Mouse (Mus musculus): ENCODE data around the gene Gse1. TPM values are rescaled to one million over a fixed set of nuclear protein-coding genes. Genes with fewer than 3 reads are reported as not detected.
A peak's percentile ranks its signal among the peaks of the same experiment; 100 is the strongest.
"Not testable (repeated sequence)": the region's sequence is repeated elsewhere in the genome, so short reads cannot be mapped to it uniquely, and the experiment has no call there.

Gse1 gene
- polyA plus RNA-seq, 3 experiments from 2014 or later: 2.0 to 4.0 (median 3.2) TPM

DNA sequence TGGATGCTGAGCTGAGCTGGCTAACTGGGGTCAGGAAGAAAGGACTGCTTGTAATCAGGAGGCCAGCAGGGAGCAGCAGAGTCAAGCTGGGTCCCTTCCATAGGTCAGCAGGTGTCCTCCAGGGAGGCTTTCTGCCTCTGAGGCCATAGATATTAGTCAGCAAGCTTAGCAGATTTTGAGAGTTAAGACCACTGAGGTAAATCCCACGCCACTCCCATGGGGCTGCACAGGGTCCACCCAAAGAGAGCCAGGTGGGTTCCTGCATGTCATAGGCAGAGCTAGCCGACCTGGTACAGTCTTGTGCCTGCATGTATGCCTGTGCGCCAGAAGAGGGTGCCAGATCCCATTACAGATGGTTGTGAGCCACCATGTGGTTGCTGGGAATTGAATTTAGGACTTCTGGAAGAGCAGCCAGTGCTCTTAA lies 98.9 kb downstream of the Gse1 start:
- no peak for ATAC-seq

DNA sequence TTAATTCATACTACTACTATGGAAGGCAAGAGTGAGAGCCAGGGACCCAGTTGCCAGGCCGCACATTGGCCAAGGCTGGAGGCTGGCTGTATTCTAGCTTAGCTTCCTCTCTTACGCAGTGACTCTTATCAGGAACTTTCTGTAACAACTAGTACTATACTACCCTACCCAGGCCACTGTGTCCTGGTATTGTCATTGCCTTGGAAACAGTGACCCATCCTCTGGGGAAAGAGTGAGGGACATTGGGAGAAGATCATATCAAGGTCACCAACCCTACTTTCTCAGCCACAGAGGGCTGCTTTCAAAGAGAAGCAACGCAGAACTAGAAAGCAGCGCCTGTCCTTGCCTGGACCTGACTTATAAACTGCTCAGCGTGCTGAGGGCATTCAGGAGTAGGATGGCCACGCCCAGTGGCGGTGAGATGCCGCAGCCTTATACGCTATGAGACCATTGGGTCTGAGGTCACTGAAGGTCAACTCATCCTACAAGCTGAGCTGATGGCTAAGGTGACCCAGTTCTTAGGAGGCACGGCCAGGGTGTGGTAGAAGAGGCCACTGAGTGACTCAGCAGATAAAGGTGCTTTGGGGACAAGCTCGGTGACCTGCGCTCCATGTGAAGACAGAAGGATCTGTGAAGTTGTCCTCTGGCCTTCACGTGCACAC lies 100.2 kb downstream of the Gse1 start:
- no peak for ATAC-seq

DNA sequence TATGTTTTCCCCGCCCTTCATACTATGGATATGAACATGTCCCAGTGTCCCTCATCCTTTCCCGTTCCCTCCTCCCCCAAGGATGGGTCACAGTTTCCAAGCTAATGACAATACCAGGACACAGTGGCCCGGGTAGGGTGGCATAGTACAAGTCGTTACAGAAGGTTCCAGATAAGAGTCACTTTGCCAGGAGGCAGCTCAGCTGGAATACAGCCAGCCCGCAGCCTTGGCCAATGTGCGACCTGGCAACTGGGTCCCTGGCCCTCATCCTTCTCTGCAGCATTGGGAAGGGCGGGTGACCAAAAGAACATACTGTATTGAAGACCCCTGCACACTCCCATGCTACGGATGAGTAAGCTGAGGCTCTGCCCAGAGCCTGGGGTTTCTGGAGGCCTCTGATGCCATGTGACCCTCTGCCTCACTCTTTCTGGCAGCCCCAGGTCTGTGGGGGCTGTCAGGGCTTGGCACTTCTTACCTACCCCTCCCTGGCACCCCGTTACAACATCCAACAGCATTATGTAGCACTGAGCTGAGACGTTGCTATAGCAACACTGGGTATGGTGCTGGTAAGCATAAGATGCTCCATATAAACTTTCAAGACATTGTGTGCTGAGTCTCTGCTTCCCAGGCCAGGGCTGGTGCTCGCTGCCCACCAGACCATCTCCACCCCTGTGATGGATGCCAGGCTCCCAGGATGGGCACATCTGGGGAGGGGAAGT lies 100.9 kb downstream of the Gse1 start:
- ATAC-seq: no peak

DNA sequence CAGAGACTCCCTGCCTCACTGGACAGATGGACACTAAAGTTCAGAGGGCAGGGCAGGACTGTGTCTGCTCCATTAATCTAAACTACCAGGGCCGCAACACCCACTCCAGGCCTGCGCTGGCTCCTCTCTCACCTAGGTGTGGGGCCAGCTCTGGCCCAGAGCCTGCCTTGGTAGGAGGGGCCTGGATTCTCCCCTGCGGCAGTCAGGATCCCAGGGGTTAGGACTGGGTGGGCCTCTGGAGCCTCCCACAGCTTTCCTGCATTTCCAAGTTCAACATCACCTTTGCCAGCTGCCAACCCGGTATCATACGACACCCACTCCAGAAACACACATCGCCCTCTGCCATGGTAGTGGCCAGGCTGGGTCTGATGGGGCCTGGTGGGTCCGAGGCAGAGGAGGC lies 102.8 kb downstream of the Gse1 start:
- ATAC-seq: no peak

DNA sequence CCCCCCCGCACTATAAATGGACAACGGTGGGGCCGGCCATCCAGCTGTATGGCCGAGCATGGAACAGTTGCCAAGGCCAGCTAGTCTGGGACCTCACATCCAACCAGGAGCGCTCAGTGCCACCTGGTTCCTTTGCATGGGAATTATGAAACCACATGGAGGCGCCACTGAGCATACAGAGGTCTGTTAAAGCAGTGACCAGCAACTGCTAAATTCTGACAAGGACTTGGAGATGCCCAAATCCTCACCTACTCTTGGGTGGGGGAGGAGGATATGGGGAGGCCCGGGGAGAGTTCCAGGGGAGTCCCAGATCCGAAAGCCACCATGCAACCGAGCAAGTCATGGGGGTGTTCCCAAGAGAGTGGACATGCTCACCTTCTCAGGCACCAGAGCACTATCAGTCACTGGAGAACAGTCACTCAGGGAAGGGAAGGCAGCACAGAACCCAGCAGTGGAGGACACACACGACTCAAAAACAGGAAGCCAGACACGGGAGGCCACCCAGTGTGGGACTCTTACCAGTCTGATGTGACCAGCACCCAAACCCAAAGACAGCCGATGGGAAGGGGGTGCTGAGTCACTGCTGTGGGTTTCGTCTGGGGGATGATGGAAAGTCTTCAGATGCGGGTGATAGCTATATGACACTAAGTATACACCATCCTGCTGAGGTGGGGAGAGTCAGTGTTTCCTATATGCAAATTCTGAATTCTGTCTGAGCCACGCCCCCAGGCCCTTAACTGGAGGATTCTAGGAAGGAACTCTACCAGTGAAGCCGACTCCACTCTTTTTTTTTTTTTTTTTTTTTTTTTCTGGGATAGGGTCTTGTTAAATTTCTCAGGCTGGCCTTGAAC lies 104.3 kb downstream of the Gse1 start:
- peak; percentile 86 for ATAC-seq

DNA sequence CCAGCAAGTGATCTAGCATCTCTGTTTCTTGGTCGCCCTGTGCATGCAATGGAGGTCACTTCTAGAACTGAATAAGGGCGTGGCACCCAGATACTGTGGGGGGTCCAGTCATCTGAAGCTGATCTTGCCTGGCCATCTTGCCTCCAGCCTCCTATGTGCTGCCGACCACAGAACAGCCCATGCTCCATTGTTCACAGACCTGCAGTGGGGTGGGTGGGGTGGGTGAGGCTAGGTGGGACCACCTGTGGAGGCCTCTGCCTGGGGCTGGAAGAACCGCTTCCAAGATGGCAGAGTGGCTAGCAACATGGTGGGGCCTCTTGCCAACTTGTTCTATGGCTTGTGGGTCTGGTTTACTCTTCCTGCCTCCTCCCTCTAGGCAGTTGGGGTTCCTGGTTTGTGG lies 105.4 kb downstream of the Gse1 start:
- ATAC-seq: no peak

DNA sequence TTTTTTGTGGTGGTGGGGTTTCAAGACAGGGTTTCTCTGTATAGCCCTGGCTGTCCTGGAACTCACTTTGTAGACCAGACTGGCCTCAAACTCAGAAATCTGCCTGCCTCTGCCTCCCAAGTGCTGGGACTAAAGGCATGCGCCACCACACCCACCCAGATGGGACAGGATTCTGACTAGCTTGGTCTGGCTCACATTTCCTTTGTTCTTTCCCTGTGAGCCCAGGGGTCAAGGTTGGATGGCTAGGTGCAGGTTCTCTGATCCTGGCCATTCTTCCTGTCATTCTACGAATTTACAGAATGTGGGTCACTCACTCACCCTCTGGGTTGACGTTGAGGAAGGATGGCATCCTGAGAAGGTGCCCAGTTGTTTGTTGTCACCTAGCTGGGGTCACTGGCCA lies 106.0 kb downstream of the Gse1 start:
- not testable (repeated sequence) for ATAC-seq

DNA sequence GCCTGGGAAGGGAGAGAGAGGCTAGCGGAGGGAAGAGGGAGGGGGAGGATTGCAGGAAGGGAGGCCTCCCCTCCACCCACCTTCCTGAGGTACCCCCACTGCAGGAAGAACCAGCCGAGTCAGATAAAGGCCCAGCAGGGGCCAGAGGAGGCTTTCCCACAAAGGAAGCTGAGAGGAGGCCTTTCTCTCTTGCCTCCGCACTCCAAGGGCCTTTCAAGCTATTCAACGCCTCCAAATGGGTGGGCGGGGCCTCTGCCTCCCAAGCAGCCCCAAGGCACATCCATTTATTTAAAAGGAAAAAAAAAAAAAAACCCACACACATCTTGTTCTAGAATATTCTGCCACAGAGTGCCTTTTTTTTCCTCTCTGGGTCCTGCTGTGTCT lies 106.6 kb downstream of the Gse1 start:
- ATAC-seq: no peak

DNA sequence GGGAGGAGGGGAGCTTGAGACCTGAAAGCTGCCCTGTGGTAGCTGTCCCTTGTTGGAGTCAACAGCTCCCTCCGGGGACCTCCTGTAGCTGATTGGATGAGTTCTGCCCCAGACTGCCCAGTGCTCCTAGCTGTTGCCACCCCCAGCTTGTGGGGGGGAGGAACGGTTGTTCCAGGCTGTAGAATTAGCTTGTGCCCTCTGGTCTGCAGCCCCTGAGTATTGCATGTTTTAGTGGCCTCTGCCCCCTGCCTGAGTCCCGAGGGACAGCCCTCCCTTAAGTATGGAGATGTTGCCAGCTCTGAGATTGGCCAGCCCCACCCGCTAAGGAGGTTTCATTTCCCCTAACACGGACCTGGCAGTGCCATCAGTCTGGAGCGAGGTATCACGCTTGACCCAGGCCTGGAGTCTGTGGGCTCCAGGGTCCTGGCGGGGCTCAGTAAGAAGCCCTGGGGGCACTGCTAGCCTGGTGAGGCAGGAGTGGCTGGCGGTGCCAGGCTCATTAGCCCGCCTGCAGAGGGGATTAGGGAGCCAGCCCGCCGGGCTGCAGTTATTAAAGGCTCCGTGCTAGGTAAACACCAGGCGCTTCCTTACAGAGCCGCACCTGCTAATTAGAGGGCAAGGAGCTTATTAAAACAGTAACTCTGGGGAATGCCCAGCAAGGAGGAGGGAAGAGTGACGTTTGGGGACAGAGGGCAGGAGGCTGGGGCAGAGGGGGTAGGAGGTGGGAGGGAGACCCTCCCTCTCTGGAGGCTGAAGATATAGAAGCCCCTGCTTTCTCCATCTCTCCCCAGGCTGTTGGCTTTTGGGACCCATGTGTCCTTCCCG lies 107.2 kb downstream of the Gse1 start:
- ATAC-seq: no peak

DNA sequence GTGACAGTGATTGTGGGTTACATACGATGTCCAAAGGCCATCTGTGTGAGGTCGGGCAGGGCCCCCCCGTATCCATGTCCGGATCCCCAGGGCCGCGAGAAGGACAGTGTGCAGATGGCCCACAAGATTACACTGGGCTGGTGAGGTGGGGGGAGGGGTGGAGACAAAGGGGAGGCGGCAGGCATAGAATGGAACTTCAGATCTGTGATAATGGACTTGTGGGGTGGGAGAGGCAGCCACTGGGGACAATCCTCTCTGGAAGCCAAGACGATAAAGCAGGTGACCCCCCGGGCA lies 107.8 kb downstream of the Gse1 start:
- no peak for ATAC-seq

DNA sequence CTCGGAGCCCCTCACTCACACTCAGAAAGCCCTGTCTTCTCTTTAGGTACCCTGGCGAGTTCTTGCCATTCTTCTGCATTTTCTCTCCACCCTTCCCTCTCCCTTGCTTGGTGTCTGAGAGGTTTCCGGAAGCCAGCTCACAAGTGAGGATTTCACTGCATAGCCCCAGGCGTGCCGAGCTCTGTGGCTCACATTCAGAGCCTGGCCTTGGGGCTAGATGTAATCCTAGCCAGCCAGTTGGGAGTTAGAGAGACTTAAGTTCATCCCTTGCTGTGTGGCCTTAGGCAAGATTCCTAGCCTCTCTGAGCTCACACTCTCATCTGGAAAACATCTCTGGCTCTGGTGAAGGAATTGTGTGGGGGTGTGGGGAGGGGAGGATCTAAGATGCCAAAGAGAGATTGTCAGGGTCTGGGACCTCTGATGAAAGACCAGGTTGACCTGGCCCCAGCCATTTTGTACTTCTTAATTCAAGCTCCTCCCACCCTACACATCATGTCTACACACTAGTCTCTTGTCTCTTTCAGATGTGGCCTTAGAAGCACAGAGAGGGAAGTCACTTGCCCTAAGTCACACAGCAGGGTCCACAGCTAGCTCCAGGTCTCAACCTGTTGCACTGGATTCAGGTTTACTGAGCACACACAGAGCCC lies 108.8 kb downstream of the Gse1 start:
- no peak for ATAC-seq

DNA sequence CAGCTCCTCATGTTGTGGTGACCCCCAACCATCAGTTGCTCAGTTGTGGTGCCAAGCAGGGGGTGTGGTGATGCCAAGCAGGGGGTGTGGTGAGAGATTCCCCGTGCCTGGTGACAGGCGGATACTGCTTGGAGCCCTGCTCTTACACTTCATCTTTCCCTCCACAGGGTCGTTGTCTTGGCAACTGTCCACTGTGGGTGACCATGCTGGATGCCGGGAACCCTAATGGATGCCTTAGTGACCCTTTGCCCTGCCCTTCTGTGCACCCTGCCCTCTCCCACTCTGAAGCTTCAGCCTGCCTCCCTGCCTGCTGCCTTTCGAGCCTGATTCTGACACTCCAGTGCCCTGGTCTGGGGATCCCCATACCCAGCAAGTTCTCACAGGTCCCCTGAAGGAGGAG lies 109.4 kb downstream of the Gse1 start:
- ATAC-seq: no peak

DNA sequence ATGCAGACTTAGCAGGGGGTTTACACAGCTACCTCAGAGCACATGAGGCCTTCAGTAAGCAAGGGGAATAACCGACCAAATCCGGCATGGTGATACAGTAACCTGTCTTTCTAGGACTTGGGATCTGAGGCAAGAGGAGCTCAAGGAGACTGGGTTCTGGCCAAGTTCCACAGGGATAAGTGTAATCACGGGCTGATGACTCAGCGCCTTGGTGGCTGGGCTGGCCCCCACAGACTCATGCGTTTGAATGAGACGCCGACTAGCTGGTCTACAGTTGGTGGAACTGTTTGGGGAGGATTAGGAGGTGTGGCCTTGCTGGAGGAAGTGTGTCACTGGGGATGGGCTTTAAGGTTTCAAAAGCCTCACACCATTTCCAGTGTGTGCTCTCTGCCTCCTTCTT lies 110.4 kb downstream of the Gse1 start:
- no peak for ATAC-seq

DNA sequence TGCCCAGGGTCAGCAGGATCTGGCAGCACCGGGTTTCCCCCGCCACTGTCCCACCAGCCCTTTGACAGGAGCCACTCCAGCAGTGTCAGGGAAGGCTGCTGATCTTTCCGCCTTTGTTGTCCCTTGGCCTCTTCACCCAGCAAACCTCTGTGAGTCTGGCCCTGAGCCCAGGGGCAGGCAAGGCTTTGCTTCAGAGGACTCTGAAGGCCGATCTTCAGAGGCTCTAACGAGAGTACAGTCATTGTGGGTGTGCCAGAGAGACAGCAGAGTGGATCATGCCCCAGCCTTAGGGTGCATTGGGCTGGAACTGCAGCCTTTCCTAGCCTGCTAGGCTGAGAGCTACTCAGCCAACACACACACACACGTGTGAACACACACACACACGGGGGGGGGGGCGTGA lies 111.5 kb downstream of the Gse1 start:
- ATAC-seq: no peak

DNA sequence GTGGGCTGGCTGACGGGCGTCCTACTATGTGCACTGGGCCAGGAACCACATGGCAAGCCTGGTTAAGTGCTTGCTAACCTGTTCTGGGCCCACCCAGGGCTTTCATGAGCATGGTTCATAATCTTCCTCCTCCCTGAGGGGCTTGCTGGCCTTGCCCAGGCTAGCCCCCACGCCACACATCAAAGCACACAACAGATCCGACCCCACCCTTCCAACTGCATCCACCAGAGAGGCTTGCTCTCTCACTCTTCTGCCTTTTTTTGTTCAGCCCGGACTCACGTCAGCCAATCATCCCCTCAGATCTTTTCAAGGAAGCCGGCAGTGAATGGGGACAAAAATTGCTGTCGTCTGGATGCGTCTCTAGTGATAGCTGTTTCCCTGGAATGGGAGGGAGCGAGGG lies 112.9 kb downstream of the Gse1 start:
- ATAC-seq: no peak

DNA sequence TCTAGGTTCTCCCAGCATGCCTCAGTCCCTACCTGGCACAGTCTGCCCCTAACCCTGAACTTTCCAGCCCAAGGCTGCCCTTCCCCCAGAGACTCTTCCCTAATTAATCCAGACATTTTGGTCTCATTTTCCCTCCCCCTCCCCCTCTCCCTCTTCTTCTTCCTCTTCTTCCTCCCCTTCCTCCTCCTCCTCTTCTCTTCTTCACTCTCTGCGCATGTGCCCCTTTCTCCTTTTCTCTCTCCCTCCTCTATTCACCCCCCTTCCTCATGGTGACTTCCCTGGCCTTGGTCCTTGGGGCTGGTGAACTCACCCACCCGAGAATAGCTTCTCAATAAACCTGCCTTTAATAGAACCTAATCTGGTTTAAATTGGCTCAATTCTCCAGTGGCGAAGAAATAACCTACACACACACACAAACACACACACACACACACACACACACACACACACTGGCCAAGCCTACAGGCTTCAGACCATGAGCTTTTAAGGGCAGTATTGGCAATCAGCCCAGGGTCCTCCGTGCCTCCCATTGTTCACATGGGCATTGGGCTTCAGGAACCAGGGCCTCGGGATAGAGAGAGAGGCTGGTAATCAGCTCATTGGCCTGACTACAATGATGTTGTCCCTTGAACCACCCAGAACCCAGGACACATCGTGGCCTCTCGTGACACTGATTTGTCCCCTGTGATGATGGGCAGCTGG lies 114.7 kb downstream of the Gse1 start:
- ATAC-seq: no peak

DNA sequence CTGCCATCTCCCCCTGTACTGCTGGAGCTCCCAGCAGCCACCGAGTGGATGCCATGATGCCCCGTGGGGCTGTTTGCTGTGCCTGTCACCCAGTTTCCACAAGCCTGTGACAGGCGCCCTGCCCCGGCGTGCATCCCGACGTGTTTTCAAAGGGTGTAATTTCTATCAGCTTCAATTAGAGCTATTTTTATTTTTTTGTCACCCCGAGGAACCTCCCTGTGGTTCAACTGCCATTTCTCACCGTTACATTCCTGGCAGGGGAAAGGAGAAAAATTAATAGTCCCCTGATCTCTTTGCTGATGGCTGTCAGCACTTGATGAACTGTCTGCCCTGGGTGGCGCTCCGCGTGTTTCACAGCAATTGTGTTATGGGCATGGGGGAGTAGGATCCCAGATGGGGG lies 115.3 kb downstream of the Gse1 start:
- ATAC-seq: no peak

DNA sequence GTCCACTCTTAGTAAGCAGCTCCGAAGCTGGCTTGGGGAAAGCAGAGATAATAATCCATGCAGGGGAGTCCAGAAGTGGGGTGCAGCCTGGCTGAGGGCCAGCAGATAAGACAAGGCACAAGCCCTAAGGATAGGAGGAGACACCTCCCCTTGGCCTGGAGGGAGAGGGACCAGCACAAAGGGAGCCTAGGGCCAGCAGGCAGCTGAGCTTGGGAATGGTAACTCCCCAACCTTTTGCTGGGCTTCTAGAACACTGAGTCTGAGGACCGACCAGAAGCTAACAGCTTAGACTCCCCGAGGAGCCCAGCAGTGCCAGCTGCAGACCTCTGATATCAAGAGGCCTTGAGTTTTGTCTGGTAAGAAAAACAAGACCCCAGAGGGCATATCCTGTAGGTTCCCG lies 115.9 kb downstream of the Gse1 start:
- no peak for ATAC-seq

DNA sequence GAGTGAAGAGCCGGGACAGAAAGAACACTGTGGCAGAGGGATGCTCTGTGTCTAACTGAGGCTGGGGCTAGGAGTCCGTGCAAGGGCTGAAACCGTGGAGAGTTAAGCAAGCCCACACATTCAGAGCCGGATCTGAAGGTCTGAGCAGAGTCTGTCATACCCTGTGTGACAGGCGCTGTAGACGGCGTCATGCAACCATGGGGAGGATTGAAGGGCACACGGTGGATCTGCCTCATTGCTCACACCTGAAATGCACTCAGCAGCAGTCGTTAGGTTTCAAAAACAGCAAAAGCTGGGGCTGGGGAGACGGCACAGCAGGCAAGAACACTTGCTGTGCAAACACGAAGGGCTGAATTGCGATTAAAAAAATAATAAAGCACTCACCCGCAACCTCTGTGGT lies 116.3 kb downstream of the Gse1 start:
- ATAC-seq: no peak

DNA sequence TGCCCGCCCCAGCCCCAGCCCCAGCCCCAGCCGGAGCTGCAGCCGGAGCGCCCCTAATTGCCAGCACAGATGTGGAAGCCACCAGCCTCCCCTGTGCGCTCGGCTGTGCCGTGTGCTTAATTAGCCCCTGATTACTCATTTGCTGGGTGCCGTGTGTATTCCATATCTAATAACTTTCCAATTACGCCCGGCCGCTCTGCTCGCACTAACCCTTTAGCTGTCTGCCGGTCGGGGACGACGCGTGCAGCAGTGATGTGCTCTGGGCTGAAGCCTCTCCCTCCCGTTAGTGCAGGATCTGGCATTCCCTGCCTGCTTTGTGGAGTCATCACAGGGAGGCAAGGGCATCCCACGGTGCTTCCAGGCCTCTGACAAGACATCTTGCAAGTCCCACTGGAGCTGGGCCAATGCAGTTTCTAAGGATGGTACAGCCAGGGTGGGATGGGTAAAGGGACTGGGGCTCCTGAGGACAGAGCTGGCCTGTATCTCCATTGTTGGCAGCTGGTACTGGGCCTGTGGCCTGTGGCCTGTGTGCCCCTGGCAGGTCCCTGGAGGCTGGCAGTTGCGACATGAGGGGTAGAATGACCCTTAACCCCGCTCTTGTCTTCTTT lies 119.6 kb downstream of the Gse1 start:
- no peak for ATAC-seq

DNA sequence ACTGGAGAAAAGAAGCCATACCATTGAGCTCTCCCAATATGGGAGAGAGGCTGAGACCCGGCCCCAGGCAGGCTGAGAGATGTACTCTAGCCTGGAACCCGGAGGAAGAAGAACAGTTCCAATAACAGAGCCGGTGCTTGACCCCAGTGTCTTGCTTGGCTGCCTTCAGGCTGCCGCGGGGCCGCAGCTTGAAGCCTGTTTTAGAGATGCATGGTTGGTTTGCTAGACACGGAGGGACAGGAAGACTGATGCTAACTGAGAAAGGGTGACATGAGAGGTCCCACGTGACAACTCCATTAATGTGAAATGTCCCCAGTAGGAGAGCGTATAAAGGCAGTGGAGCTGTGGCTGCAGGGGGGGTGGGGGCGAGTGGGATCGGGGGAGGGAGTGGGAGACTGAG lies 120.7 kb downstream of the Gse1 start:
- ATAC-seq: no peak
